Mouse (Mus musculus) brain, embryonic 14.5 days (tissue): ENCODE measurements at regions not wholly inside any gene's neighbourhood (a gene's known extent, or its start where the extent isn't known, plus 50 kb on each side); places are given as distances from the start of the nearest gene placed in this dataset.

Source experiments
- DNase-seq: peaks from one replicate; pipeline ENCODE4 v3.0.0-alpha.2; 2011; ENCODE audit warnings: low read depth
- CTCF ChIP-seq: fragments of 200-500 bp; IDR thresholded peaks from 2 replicates; pipeline ENCODE4 v1.5.1; 2012; ENCODE audit warnings: inconsistent platforms, mild to moderate bottlenecking, moderate library complexity, borderline replicate concordance; ENCODE audit not compliant: insufficient read depth, insufficient read length; ENCODE audit errors: extremely low read depth
- POLR2A ChIP-seq: fragments of 200-500 bp; IDR thresholded peaks from 2 replicates; pipeline ENCODE4 v1.6.1; 2012; ENCODE audit warnings: mild to moderate bottlenecking, inconsistent platforms, borderline replicate concordance; ENCODE audit not compliant: poor library complexity, insufficient read depth, insufficient read length, severe bottlenecking; ENCODE audit errors: extremely low read depth

GRCm38 (mm10) chr2:107201856-107202473, 88.5 kb upstream of the Kcna4 start:
- no peak for DNase-seq
- no peak for TF ChIP-seq CTCF

GRCm38 (mm10) chr2:107202474-107202858, 88.0 kb upstream of the Kcna4 start:
- peak; percentile 43 for DNase-seq
- TF ChIP-seq CTCF (no peak), POLR2A (no peak)

GRCm38 (mm10) chr2:107221544-107221943, 68.9 kb upstream of the Kcna4 start:
- no peak for DNase-seq
- TF ChIP-seq POLR2A (no peak), CTCF (no peak)

GRCm38 (mm10) chr2:107224679-107225078, 65.8 kb upstream of the Kcna4 start:
- TF ChIP-seq POLR2A (no peak), CTCF (no peak)
- no peak for DNase-seq

GRCm38 (mm10) chr2:107227486-107227885, 63.0 kb upstream of the Kcna4 start:
- TF ChIP-seq CTCF (no peak), POLR2A (no peak)
- DNase-seq = no peak

GRCm38 (mm10) chr2:107228287-107228686, 62.2 kb upstream of the Kcna4 start:
- TF ChIP-seq POLR2A (no peak), CTCF (no peak)
- no peak for DNase-seq

- TF ChIP-seq CTCF = no peak
- no peak for TF ChIP-seq POLR2A
- DNase-seq = no peak
Observed at GRCm38 (mm10) chr2:107231680-107232079, 58.8 kb upstream of the Kcna4 start.

- no peak for TF ChIP-seq CTCF
- no peak for TF ChIP-seq POLR2A
- no peak for DNase-seq
Observed at GRCm38 (mm10) chr2:107232885-107233284, 57.6 kb upstream of the Kcna4 start.
